12 mouse cellular contexts compared by ENCODE assay signal in the genomic region with DNA sequence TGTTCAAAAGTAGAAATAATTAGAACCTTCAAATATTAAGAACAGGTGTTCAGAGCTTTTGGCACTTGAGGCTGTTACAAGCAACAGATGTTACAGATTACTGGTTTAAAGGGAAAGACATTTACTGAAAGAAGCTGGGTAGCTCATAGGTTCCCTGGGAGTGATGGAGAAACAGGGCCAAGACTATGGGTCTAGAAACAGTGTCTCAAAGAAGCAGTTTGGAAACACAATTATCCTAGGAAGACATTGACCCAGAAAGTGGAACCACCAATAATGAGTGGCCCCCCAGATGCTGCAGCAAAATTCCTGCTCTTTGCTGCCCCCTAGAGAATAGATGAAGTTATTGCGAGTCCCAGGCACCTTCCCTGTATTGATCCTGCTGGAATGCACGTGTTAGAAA. TPM values are rescaled to one million over a fixed set of nuclear protein-coding genes. Genes with fewer than 3 reads are reported as not detected.
DNase-seq lines count a peak whose midpoint lies in the region; ATAC-seq and TF ChIP-seq lines count a peak whose summit lies in the region.
"Had no signal": no experiment of that assay in that cellular context is flagged by ENCODE, and none has a peak within 500 bp of the region (broad histone marks: within the 10 kb centered on the region; RNA-seq: fewer than 3 reads in every experiment).

No protein-coding gene starts in this region.

- H3K9me3 ChIP-seq in forebrain, embryonic 10.5 days, result peaks cover 10% of the 10 kb centered on the region; the same call in 1 of the 2 replicates
- H3K9me3 ChIP-seq in forebrain, embryonic 13.5 days (replicated peaks), result no peaks in the 10 kb centered on the region; the same call in 1 of the 2 replicates
- H3K9me3 ChIP-seq in limb, embryonic 10.5 days (replicated peaks), result no peaks in the 10 kb centered on the region

- no peak overlapping the region for H3K4me2 ChIP-seq in forebrain, embryonic 13.5 days

- whole genome bisulfite sequencing in forebrain, embryonic 10.5 days, result 13% methylated on average over 2 of the region's 2 CpGs
- 13% methylated on average over 2 of the region's 2 CpGs for WGBS in forebrain, embryonic 13.5 days
- 9% methylated on average over 2 of the region's 2 CpGs for WGBS in limb, embryonic 10.5 days

- H3K9ac ChIP-seq in forebrain, embryonic 13.5 days, result no peak overlapping the region

- H3K4me1 ChIP-seq in forebrain, embryonic 10.5 days, result peaks cover 8% of the 10 kb centered on the region; the same call in 1 of the 2 replicates
- no peaks in the 10 kb centered on the region for H3K4me1 ChIP-seq in forebrain, embryonic 13.5 days
- peaks cover 28% of the 10 kb centered on the region for H3K4me1 ChIP-seq in limb, embryonic 10.5 days

- no peak for ATAC-seq in forebrain, embryonic 13.5 days

- intact Hi-C loops in left cerebral cortex, adult 2 months (cut with DNase I), result no loop called here

- peak; percentile 24 for DNase-seq in forebrain, embryonic 10.5 days (ENCODE audit: extremely low spot score, low spot score)
- DNase-seq in left cerebral cortex, adult 2 months (ENCODE audit: extremely low spot score in 1 of 2, low spot score in 2 of 2), result peak in 1 of 2 experiments; percentile 18
- no peak for DNase-seq in left cerebral cortex, adult 11 months (ENCODE audit: low spot score)
- peak; percentile 61 for DNase-seq in R1 (ENCODE audit: low read depth, low spot score)
- peak; percentile 64 for DNase-seq in limb, embryonic 10.5 days (ENCODE audit: low spot score)
- DNase-seq in natural killer cell, adult 2 months (ENCODE audit: low spot score in 2 of 2), result no peak
- no peak for DNase-seq in urinary bladder, postnatal 36 days (ENCODE audit: low spot score in 2 of 2)
- DNase-seq: adrenal gland, postnatal 14 days; lung, adult 18-20 months; thymus, adult 2 months had no signal

- no peak overlapping the region for H3K27ac ChIP-seq in forebrain, embryonic 10.5 days
- H3K27ac ChIP-seq in forebrain, embryonic 13.5 days, result no peak overlapping the region
- H3K27ac ChIP-seq in left cerebral cortex, adult 2 months, result no peak overlapping the region
- peak overlapping the region; percentile 77 for H3K27ac ChIP-seq in limb, embryonic 10.5 days

- no peak overlapping the region for H3K4me3 ChIP-seq in forebrain, embryonic 10.5 days
- H3K4me3 ChIP-seq in forebrain, embryonic 13.5 days, result no peak overlapping the region
- no peak overlapping the region for H3K4me3 ChIP-seq in left cerebral cortex, adult 2 months
- H3K4me3 ChIP-seq in limb, embryonic 10.5 days, result no peak overlapping the region

- H3K27me3 ChIP-seq in forebrain, embryonic 10.5 days (ENCODE audit: poor library complexity, severe bottlenecking), result no peaks in the 10 kb centered on the region
- H3K27me3 ChIP-seq in forebrain, embryonic 13.5 days, result no peaks in the 10 kb centered on the region
- no peaks in the 10 kb centered on the region for H3K27me3 ChIP-seq in limb, embryonic 10.5 days (ENCODE audit: low read depth, poor library complexity, severe bottlenecking)

- H3K36me3 ChIP-seq in forebrain, embryonic 10.5 days (replicated peaks), result no peaks in the 10 kb centered on the region
- H3K36me3 ChIP-seq in forebrain, embryonic 13.5 days (ENCODE audit: poor library complexity, severe bottlenecking), result no peaks in the 10 kb centered on the region
- no peaks in the 10 kb centered on the region for H3K36me3 ChIP-seq in limb, embryonic 10.5 days

- peak; percentile 69 for TF ChIP-seq CTCF in left cerebral cortex, adult 2 months (IDR thresholded peaks at IDR 0.05)

RNA-seq across cellular contexts. Expression of a gene that starts 4.2 kb away (rescaled TPM):
- not detected in 2 replicates for polyA plus RNA-seq in forebrain, embryonic 10.5 days (2016; fragmentation: Nextera tagmentation; extraction: Ambion mirVana)
- polyA plus RNA-seq in forebrain, embryonic 13.5 days (2015; fragmentation: Nextera tagmentation; extraction: Ambion mirVana), result not detected in 2 replicates
- not detected for total RNA-seq in left cerebral cortex, adult 2 months (2021)
- not detected in 2 replicates for polyA plus RNA-seq in limb, embryonic 10.5 days (2016; fragmentation: Nextera tagmentation; extraction: Ambion mirVana)
- total RNA-seq: adrenal gland, postnatal 14 days; heart, postnatal 10 days had no signal
- polyA plus RNA-seq: thymus, adult 2 months had no signal

Comparison
In these comparisons a context has a peak if more than half of its experiments do, and no peak if none do; other contexts are left out.
1. DNase-seq: peak in forebrain, embryonic 10.5 days (single experiment), R1 (single experiment) and limb, embryonic 10.5 days (single experiment); none in left cerebral cortex, adult 11 months (single experiment), natural killer cell, adult 2 months (0 of 2) and urinary bladder, postnatal 36 days (0 of 2).